Mouse (Mus musculus) erythroblast, embryonic 14.5 days (primary cell): Measurements from ENCODE around the gene Gm9745.

Experiments
- GATA1 ChIP-seq: IDR thresholded peaks from 2 replicates; pipeline ENCODE4 v1.6.1; 2012; ENCODE audit warnings: low read length, inconsistent platforms, mixed read lengths
- TAL1 ChIP-seq: IDR thresholded peaks from 3 replicates; pipeline ENCODE4 v1.6.1; 2012; ENCODE audit warnings: low read length, inconsistent platforms, mixed read lengths

GRCm38 (mm10) chr13:8967742-8968141, 19.7 kb upstream of the Gm9745 start:
- TF ChIP-seq GATA1 (no peak), TAL1 (no peak)
